Mouse (Mus musculus) frontal cortex, postnatal 36 days (tissue): ENCODE measurements at regions not wholly inside any gene's neighbourhood (a gene's known extent, or its start where the extent isn't known, plus 50 kb on each side); places are given as distances from the start of the nearest gene placed in this dataset.
"Not testable (repeated sequence)": the region's sequence is repeated elsewhere in the genome, so short reads cannot be mapped to it uniquely, and the experiment has no call there.

Source experiments
- DNase-seq, 2 experiments: peaks; one replicate each; pipeline ENCODE4 v3.0.0; 2022; ENCODE audit warnings: low spot score in 2 of 2

- no peak for DNase-seq
These were observed 149.1 kb upstream of the Rtl1 start for GRCm38 (mm10) chr12:109749256-109749655.

GRCm38 (mm10) chr12:109749711-109750243, 149.6 kb upstream of the Rtl1 start:
- peak; percentile 82 to 85 for DNase-seq

- DNase-seq: no peak
These were observed 154.9 kb upstream of the Rtl1 start for GRCm38 (mm10) chr12:109754986-109755385.

- no peak for DNase-seq
These were observed 164.2 kb upstream of the Rtl1 start for GRCm38 (mm10) chr12:109764293-109764692.

- DNase-seq: not testable (repeated sequence)
These were observed 166.5 kb upstream of the Rtl1 start for GRCm38 (mm10) chr12:109766602-109767001.

GRCm38 (mm10) chr12:109772543-109772942, 172.4 kb upstream of the Rtl1 start:
- no peak for DNase-seq

GRCm38 (mm10) chr12:109773909-109774313, 173.8 kb upstream of the Rtl1 start:
- no peak for DNase-seq

GRCm38 (mm10) chr12:109798846-109799245, 198.7 kb upstream of the Rtl1 start:
- no peak for DNase-seq

- no peak for DNase-seq
These were observed 199.3 kb upstream of the Rtl1 start for GRCm38 (mm10) chr12:109799395-109799794.

GRCm38 (mm10) chr12:109827241-109827915, 227.2 kb upstream of the Rtl1 start:
- DNase-seq: peak in 1 of 2 experiments; percentile 47

- DNase-seq: no peak
These were observed 230.3 kb upstream of the Rtl1 start for GRCm38 (mm10) chr12:109830303-109831020.

- no peak for DNase-seq
These were observed 232.8 kb upstream of the Rtl1 start for GRCm38 (mm10) chr12:109832964-109833363.

GRCm38 (mm10) chr12:109836521-109836920, 236.4 kb upstream of the Rtl1 start:
- DNase-seq: no peak

- no peak for DNase-seq
These were observed 239.0 kb upstream of the Rtl1 start for GRCm38 (mm10) chr12:109839126-109839587.

- DNase-seq: no peak
These were observed 239.9 kb upstream of the Rtl1 start for GRCm38 (mm10) chr12:109839946-109840524.

GRCm38 (mm10) chr12:109844723-109845601, 244.8 kb upstream of the Rtl1 start:
- DNase-seq: no peak

- DNase-seq: no peak
These were observed 245.4 kb upstream of the Rtl1 start for GRCm38 (mm10) chr12:109845602-109845906.

GRCm38 (mm10) chr12:109856336-109856735, 256.2 kb upstream of the Rtl1 start:
- DNase-seq: no peak

GRCm38 (mm10) chr12:109857705-109858104, 257.6 kb upstream of the Rtl1 start:
- DNase-seq: no peak

- no peak for DNase-seq
These were observed 264.7 kb upstream of the Rtl1 start for GRCm38 (mm10) chr12:109864826-109865225.

- no peak for DNase-seq
These were observed 270.9 kb upstream of the Rtl1 start for GRCm38 (mm10) chr12:109871021-109871420.

GRCm38 (mm10) chr12:109874466-109874865, 274.3 kb upstream of the Rtl1 start:
- DNase-seq: no peak
